Mouse (Mus musculus) T-cell, adult 2 months (primary cell): ENCODE results near the gene Atp6v0c.

Source experiments
- DNase-seq: peaks from one replicate; pipeline ENCODE4 v3.0.0; 2022; ENCODE audit warnings: low spot score

Atp6v0c gene

DNA sequence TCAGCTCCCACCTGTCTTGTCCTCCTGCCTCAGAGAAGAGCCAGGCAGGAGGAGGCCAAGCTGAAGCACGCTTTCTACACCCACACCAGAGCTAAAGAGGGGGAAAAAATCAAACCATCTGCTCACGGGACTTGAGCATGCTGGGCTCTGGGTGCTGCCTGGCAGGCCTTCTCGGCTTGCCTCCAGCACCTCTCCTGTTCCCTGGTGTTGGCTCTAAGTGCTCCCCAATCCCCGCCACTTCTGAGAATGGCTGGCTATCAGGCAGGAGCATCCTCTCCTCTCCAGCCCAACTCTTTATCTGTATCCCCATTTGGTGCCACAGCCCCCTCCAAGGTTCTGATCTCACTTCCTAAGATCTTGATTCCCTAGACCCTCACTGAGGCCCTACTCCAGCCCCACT, 29.8 kb upstream of the Atp6v0c start:
- DNase-seq, result no peak

DNA sequence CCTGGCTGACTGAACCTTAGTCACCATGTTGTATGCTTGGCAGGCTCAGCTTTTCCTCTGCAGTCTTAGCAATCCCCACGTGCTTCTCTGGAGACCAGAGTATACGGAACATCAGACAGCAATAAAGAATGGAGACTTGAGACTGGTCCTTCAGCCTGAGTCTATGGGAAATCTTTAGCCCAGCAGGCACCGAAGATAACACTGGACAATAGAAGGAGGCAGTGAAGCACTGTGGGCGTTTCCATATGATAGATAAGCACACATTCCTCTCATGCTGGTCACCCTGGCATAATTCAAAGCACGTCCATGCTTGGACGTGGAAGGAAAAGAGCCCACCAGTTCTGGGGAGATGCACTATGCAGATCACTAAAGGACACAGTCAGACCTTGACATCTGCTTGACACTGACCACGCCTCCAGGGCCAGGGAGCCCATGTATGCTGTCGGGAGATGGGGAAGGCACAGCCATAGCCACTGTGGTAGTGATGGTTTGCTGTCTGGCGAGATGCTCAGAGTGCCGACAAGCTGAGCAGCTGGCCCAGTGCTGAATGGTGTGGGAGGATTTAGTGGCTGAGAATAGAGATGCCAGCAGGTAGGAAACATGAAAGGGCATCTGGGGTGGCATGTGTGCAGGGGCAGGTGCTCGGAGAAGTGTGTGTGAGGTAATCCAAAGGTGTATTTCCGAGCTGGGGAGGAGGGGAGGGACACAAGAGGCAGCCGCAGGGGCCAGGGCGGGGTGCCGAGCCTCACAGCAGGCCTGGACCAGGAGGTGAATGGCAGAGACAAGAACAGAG, 27.7 kb upstream of the Atp6v0c start:
- DNase-seq, result no peak

DNA sequence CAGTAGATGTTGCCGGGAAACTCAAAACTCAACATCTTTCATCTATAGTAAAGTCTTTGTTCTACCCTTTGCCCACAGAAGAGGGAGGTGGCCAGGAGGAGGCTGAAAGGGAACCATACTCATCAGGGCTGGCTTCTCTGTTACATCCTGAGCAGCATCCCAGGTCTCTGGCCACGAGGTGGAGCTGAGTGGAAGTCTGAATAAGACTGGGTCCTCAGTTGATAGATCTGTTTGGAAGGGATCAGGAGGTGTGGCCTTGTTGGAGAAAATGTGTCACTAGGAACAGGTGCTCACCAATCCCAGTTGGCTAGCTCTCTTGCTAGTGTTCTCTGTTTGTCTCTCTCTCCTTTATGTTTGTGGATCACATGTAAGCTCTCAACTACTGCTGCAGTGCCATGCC, 25.8 kb upstream of the Atp6v0c start:
- no peak for DNase-seq

- DNase-seq, result no peak
These were observed 24.3 kb upstream of the Atp6v0c start for GRCm38 (mm10) chr17:24193769-24194168.

DNA sequence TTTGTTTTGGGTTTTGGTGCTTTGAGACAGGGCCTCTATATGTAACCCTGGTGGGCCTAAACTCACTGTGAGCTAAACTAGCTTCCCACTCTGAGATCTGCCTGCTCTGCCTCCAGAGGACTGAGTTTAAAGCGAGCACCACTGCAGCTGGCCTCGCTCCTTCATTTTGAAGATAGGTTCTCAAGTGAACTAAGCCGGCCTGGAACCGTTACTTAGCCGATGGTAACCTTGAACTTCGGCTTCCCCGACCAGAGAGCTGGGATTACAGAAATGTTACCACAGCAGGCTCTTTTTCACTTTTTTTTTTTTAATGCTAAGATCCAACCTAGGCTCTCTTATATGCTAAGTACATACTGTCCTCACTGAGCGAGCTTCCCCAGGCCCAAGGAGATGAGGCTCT, 23.8 kb upstream of the Atp6v0c start:
- no peak for DNase-seq

DNA sequence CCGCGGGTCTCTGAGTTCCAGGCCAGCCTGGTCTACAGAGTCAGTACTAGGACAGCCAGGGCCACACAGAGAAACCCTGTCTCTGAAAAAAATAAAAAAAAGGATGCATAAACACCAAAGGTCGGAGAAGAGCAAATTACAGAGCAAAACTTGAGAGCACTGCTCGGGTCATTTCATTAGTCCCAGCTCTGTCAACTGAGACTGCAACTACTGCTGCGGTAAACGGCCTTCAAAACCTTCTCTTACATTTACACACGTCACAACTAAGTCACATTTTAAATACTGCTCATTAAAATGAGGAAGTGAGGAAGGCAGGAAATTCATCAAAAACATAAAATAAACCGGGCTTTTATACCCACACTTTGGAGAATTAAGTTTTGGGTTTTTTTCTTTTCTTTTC, 23.3 kb upstream of the Atp6v0c start:
- no peak for DNase-seq

- no peak for DNase-seq
These were observed 22.0 kb upstream of the Atp6v0c start for GRCm38 (mm10) chr17:24191481-24191880.

DNA sequence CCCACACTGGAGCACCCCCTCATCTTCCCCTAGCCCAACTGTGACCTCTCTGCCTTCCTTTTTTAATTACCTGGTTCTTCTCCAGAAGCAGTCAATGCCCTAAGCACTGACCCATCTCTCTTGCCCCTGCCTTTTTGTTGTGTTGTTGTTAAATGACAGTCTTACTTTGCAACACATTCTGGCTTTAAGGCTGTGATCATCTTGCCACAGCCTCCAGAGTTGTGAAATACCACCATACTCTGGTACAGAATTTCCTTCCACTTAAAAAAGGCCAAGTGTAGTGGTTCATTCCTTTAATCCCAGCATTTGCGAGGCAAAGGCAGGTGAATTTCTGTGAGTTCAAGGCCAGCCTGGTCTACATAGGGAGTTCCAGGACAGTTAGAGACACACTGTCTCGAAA, 21.4 kb upstream of the Atp6v0c start:
- no peak for DNase-seq

- DNase-seq, result no peak
These were observed 4.8 kb upstream of the Atp6v0c start for GRCm38 (mm10) chr17:24174259-24174658.

DNA sequence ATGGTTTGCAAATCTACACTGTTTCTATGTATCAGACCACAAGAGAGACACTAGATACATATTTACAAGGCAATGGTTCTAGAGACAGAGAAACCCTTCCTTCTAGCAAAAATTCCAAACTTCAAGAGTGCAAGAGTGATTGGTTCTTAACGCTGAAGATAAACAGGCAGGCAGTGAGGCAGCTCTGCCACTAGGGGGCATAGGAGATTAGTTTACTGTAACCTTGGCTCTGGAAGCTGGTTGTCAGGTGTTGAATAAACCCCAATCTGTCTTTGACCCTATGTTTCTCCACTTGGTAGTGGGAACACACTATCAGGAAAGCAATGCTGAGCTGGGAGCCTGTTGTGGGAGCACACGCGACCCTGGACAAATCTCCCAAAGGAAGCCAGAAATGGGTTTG, 3.9 kb upstream of the Atp6v0c start:
- peak; percentile 72 for DNase-seq

DNA sequence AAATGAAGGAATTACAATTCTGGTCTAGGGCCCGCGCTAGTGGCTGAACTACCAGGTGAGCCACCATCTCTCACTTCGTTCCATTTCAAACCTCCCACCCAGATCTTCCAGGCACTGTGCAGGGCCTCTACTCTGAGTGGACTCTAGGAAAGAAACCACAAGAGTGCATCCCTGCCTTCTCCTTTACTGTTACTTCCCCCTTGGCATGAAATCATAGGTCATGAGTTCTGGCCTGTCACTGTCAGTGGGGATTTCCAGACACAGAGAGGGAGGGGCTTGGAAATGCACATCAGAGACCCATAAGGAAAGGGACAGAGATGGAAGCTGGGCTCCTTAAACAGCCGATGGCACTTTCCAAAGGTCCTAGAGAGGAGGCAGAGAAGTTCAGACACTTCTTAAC, 2.2 kb upstream of the Atp6v0c start:
- no peak for DNase-seq

DNA sequence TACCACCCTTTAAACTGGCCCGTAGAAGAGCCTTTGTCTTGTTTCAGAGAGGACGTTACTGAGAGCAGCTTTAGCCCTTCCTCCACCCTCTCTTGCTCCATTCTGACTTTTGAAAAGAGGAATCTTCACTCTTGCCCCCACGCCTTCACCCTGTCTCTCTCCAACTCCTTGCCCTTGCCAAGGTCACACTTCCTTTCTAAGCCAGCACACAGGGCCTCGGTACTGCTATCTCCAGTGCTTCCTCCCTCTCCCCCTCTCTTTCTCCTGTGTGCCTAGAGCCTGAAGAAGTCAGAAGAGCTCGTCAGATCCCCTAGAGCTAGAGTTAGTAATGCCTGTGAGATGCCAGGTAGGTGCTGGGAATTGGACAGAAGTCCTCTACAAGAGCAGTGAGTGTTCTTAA, 1.2 kb upstream of the Atp6v0c start:
- no peak for DNase-seq

DNA sequence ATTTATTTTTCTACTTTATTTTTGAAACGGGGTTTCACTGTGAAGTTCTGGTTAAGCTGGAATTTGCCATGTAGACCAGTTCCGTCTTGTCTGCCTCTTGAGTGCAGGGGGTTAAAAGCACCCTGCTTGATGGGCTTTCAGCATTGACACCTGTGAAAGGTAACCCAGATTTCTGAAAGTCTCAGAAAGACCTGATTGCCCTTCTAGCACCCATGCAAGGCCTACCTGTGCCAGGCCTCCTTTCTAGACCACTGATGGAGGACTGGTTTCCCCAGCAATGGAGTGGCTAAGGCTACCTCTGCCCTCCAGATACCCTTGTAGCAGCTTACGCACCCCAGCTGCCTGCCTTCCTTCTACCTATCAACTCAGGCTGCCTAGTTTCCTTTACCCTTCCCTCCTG, 623 bp upstream of the Atp6v0c start:
- no peak for DNase-seq

GRCm38 (mm10) chr17:24168590-24169277, 768 bp downstream of the Atp6v0c start:
- DNase-seq, result peak; percentile 89

DNA sequence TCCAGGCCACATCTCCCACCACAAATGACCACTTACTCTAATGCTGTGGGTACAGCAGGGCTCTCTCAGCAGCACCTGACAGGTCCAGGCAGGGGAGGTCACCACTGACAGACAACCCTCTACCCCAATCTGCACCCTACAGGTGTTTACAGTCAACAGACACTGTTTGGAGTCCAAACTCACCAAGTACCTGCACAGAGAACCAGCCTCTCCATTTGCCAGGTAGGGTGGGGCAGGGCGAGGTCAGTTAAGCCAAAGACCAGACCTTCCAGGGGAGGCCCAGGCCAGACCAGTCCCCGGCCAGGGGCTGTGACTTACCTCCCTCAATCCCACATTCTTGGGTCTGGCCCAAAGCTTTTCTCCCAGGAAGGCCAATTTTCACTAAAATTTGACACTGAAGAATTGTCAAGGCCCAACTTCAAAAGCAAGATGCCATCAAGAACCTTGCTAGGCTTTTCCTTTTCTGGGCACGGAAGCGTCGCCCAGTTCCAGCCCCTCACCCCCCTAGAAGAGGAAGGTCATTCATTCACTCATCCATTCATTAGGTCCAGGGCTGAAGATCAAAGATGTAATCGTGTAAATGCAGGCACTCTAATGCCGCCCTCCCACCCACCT, 1.5 kb downstream of the Atp6v0c start:
- no peak for DNase-seq

GRCm38 (mm10) chr17:24167120-24167519, 2.4 kb downstream of the Atp6v0c start:
- no peak for DNase-seq

GRCm38 (mm10) chr17:24164566-24165259, 4.8 kb downstream of the Atp6v0c start:
- DNase-seq, result no peak

DNA sequence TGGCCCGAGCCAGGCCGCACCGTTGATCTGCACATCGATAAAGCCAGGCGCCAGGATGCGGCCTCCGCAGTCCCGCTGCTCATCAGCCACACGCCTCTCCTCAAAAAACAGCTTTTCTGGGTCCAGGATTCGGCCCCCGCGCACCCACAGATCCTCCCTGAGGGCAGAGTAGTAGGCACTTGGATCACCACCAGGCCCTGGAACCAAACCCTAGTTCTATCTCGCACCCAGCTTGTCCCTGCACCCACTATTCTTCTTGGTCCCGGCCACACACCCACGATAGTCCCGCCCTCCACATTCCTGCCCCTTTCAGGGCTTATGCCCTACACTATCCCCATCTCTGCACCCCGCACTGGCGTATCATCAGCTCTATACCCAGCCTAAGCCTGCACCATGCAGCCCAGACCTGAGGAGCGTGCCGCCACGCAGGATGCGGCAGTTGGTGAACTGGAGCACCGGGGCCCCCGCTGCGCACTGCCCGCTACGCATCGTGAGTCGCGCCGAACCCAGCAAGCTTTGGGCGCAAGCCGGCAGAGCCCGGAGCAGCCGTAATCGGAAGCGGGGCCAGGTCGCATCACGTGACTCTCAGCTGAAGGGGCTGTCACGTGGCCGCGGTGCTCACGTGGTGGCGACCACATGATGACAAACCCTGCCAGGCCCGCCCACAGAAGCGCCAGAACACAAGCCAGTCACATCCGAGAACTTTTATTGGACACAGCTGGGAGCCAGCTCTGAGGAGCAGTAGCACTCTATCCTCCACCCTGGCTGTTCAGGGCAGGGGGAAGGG, 6.1 kb downstream of the Atp6v0c start, which contains the start of gene Amdhd2:
Amdhd2 (minus strand) TSS at position 591 of the 787 bp plus-strand sequence.
- DNase-seq, result peak; percentile 95

GRCm38 (mm10) chr17:24162584-24163175, 6.8 kb downstream of the Atp6v0c start:
- no peak for DNase-seq

DNA sequence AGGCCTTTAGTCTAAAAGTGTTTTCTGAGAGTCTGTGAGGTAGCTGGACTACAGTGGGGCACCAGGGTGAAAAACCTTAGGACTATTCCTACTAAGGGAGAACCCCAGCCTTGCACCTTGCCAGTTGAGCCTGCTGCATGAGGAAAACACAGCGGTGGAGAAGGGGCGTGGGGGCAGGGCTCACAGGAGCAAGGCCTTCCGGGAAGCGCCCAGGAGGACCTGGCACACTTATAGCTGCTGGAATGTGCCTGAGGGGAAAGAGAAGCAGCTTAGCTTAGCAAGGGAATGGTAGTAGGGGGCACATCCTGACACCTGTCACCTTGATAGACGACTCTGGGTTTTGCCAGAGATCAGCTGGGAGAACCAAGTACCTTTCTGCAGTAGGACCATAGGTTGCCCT, 8.0 kb downstream of the Atp6v0c start:
- no peak for DNase-seq

- DNase-seq, result no peak
These were observed 12.0 kb downstream of the Atp6v0c start for GRCm38 (mm10) chr17:24157526-24157925.
